Mouse (Mus musculus): Measurements from ENCODE around the gene Zfp280d.
"Not testable (repeated sequence)": the region's sequence is repeated elsewhere in the genome, so short reads cannot be mapped to it uniquely, and the experiment has no call there.

DNA sequence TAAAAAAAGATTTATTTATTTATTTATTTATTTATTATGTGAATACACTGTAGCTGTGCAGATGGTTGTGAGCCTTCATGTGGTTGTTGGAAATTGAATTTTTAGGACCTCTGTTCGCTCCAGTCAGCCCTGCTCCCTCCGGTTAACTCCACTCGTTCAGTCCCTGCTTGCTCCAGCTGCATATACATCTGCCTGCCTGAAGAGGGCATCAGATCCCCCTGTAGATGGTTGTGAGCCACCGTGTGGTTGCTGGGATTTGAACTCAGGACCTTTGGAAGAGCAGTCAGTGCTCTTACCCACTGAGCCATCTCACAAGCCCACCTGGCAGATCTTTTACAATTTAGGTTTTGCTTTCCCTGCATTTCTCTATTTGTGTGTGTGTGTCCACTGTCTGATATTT is 127.1 kb downstream of the Zfp280d start:
- TF ChIP-seq POLR2A (IDR thresholded peaks at IDR 0.05; ENCODE audit: low read depth, low read length); CTCF (IDR thresholded peaks at IDR 0.05; ENCODE audit: extremely low read depth, insufficient read length, insufficient replicate concordance, low read depth, low read length): not testable (repeated sequence)
